Mouse (Mus musculus) CD4-positive naive resting alpha-beta T cell, adult 57 days (primary cell): ENCODE measurements around the gene Casq1. TPM values are rescaled to one million over a fixed set of nuclear protein-coding genes. Genes with fewer than 3 reads are reported as not detected.

Experiments
- total RNA-seq: library from RNA; stranded (reverse); gene quantifications from one replicate; pipeline ENCODE4 v1.2.4, GENCODE M21; 2023

Casq1 gene
- total RNA-seq, result not detected

DNA sequence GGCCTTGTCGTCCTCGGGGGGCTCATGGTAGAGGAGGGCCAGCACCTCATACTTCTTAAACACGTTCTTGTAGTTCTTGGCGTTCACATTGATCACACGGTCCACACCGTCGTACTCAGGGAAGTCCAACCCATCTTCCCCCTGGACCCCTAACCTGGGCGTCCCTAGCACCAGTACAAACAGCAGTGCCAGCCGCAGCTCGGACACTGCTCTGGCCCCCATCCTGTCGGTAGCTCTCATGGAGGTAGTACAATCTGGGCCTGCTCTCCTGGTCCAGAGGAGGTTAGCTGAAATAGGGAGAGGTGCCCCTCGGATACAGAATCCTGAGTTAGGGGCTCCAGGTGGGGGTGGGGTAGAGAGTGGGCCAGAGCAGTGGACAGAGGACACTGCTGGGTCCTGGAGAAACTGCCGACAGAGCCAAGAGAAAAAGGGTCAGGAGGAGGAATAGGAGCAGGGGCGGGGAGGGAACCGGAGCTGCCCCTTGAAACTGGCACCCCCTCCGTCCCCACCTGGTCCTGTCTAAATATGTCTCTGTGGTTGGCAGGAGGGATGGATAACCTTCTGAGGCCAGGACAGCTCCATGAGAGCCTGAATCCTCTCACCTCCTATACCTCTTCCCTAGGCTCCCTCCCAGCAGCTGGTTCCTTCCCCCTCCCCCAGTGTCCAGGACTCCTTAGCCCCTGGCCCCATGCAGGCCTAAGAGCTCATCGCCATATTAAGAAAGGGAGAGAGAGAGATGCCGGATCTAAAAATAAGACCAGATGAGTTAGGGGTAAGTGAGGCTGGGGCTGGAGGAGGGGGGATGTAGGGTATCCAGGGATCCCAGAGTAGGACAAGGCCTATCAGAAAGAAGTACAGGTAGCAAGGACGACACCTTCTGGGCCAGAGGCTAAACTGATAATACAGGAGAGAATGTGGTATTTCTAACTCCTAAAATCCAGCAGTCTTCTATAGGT lies at the start of gene Casq1:
Gene Casq1, minus strand, starts transcription at position 418 of the 956 bp plus-strand sequence.

DNA sequence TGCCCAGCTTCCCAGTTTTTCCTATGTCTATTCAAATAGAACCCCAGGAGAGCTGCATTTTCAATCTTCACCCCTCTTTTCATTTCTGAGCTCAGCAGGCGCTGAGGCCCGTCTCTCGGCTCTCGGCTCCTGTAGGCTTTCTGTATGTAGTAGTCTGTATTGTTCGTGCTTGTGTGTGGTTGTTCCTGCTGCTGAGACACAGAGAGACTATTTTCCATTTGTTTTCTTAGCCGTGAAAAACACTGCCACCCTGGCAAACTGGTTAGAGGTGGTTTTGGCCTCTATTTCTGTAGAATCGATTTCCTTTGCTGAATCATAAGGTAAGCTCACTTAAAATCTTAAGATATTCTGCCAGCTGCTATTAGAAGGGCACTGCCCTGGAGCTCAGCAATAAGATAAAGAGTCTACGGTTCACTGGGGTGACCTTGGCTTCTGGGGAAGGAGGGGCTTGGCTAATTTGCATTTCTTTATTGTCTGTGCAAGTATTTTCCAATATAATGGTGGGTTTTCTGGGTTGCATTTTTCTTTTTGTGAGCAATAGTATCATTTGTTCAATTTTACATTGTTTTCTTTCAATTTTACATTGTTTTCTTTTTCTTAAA lies 41.9 kb upstream of the Casq1 start, which contains the start of gene Igsf8:
Gene Igsf8, plus strand, starts transcription at position 165 of the 602 bp plus-strand sequence.

DNA sequence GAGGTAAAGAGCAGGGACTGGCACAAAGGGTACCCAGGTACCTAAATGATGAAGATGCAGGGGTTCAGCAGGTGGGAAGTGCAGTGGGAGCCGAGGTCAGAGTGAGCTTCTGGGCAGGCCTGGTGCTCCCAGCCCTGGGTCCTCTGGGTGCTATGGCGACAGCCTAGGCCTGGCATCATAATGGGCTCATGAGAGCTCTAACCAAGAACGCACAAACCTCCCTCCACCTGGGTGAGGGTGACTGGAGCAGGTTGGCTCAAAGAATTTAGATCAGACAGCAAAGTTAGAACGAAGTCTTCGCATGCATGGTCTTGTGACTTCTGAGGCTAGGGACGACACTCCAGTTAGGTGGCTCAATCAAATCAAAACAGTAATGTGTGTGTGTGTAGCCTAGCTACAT lies 38.6 kb upstream of the Casq1 start, which contains the start of gene Atp1a4:
Gene Atp1a4, minus strand, starts transcription at position 101 of the 400 bp plus-strand sequence.

DNA sequence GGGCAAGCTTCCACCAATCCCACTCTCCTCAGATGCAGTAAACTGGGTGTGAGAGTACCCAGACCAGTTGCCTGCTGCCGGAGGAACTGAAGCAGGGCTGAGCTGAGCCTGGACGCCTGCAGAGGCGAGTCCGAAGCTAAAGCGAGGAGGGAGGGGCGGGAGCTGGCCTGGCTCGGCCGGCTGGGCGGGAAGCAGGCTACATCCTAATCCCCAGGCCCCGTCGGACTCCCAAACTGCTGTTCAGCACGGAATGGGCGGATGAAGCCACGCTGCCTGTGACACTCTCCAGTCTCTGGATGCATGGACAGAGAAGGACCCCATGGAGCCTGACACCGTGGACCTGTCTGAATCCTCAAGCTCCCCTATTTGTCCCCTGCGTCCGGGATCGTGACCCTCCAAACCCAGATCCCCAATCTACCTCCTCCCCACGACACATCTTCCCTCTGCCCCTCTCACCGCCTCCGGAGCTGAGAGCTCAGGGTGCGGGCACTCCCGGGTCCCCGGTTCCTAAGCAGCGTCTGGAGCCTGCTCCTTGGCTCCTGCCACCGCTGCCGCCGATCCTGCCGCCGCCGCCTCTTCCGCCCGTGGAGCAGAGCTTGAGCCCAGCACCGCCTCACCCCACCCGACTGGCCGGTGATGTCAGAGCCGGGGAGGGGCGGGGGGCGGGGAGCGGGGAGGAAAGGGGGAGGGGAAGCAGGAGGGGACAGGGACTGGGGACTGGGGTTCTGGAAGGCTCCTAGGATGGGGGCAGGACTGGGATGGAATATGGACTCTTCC lies 13.3 kb downstream of the Casq1 start, which contains the start of gene Pea15a:
Gene Pea15a, minus strand, starts transcription at position 664 of the 777 bp plus-strand sequence.

Other genes starting within 250 kb of the Casq1 start
- gene Vangl2, start 191.4 kb downstream of the Casq1 start, total RNA-seq, result 2.1 TPM
- gene Nhlh1, start 162.3 kb downstream of the Casq1 start, total RNA-seq, result not detected
- 137 TPM for gene Copa, start 137.3 kb downstream of the Casq1 start, total RNA-seq
- 78.6 TPM for gene Ncstn, start 137.1 kb downstream of the Casq1 start, total RNA-seq
- gene Pex19, start 93.1 kb downstream of the Casq1 start, total RNA-seq, result 45.9 TPM
- gene Dcaf8, start 71.8 kb downstream of the Casq1 start, total RNA-seq, result 112 TPM
- gene Pea15a, start 13.1 kb downstream of the Casq1 start, total RNA-seq, result 60.4 TPM
- not detected for gene Atp1a4, start 38.5 kb upstream of the Casq1 start, total RNA-seq
- gene Igsf8, start 41.8 kb upstream of the Casq1 start, total RNA-seq, result 29.2 TPM
- 0.18 TPM for gene Atp1a2, start 78.2 kb upstream of the Casq1 start, total RNA-seq
- gene Kcnj9, start 109.5 kb upstream of the Casq1 start, total RNA-seq, result not detected
- 1.5 TPM for gene Kcnj10, start 121.3 kb upstream of the Casq1 start, total RNA-seq
- gene Pigm, start 156.7 kb upstream of the Casq1 start, total RNA-seq, result 31.0 TPM